Mouse (Mus musculus) thymus, adult 2 months (tissue): ENCODE data around the gene Ccnd1. TPM values are rescaled to one million over a fixed set of nuclear protein-coding genes. Genes with fewer than 3 reads are reported as not detected.

ENCODE experiments used
- DNase-seq: peaks from one replicate; pipeline ENCODE4 v3.0.0; 2021
- H3K27ac ChIP-seq: fragments of 200-500 bp; 2 replicates; pipeline ENCODE4 v1.5.1; 2012; ENCODE audit warnings: low read length, control low read depth; ENCODE audit not compliant: control insufficient read depth, insufficient read depth
- H3K27me3 ChIP-seq: fragments of 200-500 bp; 2 replicates; pipeline ENCODE4 v1.6.1; 2012; ENCODE audit warnings: mild to moderate bottlenecking, low read length, moderate library complexity, mixed read lengths; ENCODE audit not compliant: control insufficient read depth, insufficient read depth
- H3K36me3 ChIP-seq: fragments of 200-500 bp; 2 replicates; pipeline ENCODE4 v1.6.1; 2012; ENCODE audit warnings: mild to moderate bottlenecking, low read length, moderate library complexity; ENCODE audit not compliant: control insufficient read depth, insufficient read depth
- H3K4me1 ChIP-seq: fragments of 200-500 bp; replicated peaks from 2 replicates; pipeline ENCODE4 v1.6.1; 2012; ENCODE audit warnings: low read length; ENCODE audit not compliant: control insufficient read depth, insufficient read depth
- H3K4me3 ChIP-seq: fragments of 200-500 bp; 2 replicates; pipeline ENCODE4 v1.5.1; 2012; ENCODE audit warnings: mild to moderate bottlenecking, low read length, control low read depth, moderate library complexity; ENCODE audit not compliant: control insufficient read depth, insufficient read depth
- CTCF ChIP-seq: fragments of 200-500 bp; IDR thresholded peaks from 2 replicates; pipeline ENCODE4 v1.5.1; 2012; ENCODE audit warnings: mild to moderate bottlenecking, control low read depth, low read length, moderate library complexity, borderline replicate concordance; ENCODE audit not compliant: control insufficient read depth, poor library complexity, insufficient read depth; ENCODE audit errors: extremely low read depth
- POLR2A ChIP-seq: fragments of 200-500 bp; IDR thresholded peaks from 2 replicates; pipeline ENCODE4 v1.6.1; 2012; ENCODE audit warnings: mild to moderate bottlenecking, low read length, control low read depth, moderate library complexity; ENCODE audit not compliant: control insufficient read depth, poor library complexity, insufficient read depth; ENCODE audit errors: extremely low read depth
- WGBS: fragments of 180-500 bp; shearing (Covaris S2); methylation state at CpG from one replicate; pipeline ENCODE4 v1.1.7; 2018; 5-methylcytosine and 5-hydroxymethylcytosine counted together
- polyA plus RNA-seq: library from polyadenylated mRNA; depleted of rRNA; stranded (reverse); fragments of >200 nt; gene quantifications from 2 replicates; pipeline ENCODE4 v1.2.3, GENCODE M21; 2012

Ccnd1 gene
- polyA plus RNA-seq, 1 experiment = 21.7 TPM

- WGBS = 2% methylated on average over 11 of the region's 11 CpGs
- peaks cover 20% of the 10 kb centered on the region for H3K4me1 ChIP-seq
- H3K4me3 ChIP-seq = no peak overlapping the region
- TF ChIP-seq CTCF = no peak
- TF ChIP-seq POLR2A = no peak
- DNase-seq = no peak
- no peak overlapping the region for H3K27ac ChIP-seq
- H3K36me3 ChIP-seq = no peaks in the 10 kb centered on the region
- peaks cover 19% of the 10 kb centered on the region for H3K27me3 ChIP-seq
Observed at GRCm38 (mm10) chr7:144940585-144940984, 860 bp upstream of the Ccnd1 start.

GRCm38 (mm10) chr7:144940003-144940571, 362 bp upstream of the Ccnd1 start:
- no peaks in the 10 kb centered on the region for H3K36me3 ChIP-seq
- no peak overlapping the region for H3K27ac ChIP-seq
- 2% methylated on average over 22 of the region's 22 CpGs for WGBS
- no peak for TF ChIP-seq POLR2A
- no peak for TF ChIP-seq CTCF
- H3K27me3 ChIP-seq = peaks cover 19% of the 10 kb centered on the region
- H3K4me1 ChIP-seq = peaks cover 20% of the 10 kb centered on the region
- DNase-seq = no peak
- no peak overlapping the region for H3K4me3 ChIP-seq

DNA sequence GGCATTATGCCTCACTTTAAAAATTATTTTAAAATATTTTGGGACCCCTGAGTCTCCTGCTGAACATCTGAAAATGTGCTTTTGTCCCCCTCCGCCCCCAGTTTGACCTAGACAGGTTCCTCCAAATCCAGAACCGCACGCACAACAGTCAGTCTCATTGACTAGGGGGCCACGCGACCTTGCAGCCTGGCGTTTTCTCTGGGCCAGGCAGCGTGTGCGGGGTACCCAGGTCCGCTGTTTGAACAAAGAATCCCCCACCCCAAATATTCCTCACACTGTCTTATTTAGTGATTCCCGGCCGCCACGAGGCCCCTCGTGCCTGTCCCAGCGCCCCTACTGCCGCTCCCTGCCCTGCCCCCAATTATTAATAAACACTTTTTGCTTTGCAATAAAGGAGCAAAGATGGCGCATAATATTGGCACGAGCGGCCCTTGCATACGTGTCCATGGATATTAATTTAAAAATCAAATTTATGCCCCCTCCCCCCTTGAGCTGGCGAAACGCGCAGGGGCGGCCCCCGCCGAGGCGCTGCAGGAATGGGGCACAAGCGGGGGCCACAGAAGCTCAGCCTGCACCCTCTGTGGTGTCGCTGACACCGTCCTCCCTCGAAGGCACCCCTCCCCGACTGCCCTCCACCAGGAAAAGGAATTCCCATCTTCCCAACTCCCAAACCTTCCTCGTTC, 923 bp downstream of the Ccnd1 start:
- no peak for DNase-seq
- Histone ChIP-seq H3K27me3 (peaks cover 19% of the 10 kb centered on the region), H3K4me3 (peak overlapping the region; percentile 22), H3K36me3 (no peaks in the 10 kb centered on the region), H3K4me1 (peaks cover 20% of the 10 kb centered on the region), H3K27ac (no peak overlapping the region)
- under 1% methylated on average over 32 of the region's 32 CpGs for WGBS
- TF ChIP-seq POLR2A = no peak
- TF ChIP-seq CTCF = no peak

- peaks cover 19% of the 10 kb centered on the region for H3K27me3 ChIP-seq
- no peak overlapping the region for H3K27ac ChIP-seq
- WGBS = 2% methylated on average over 39 of the region's 39 CpGs
- no peak for DNase-seq
- H3K4me1 ChIP-seq = peaks cover 18% of the 10 kb centered on the region
- TF ChIP-seq POLR2A = no peak
- TF ChIP-seq CTCF = no peak
- no peaks in the 10 kb centered on the region for H3K36me3 ChIP-seq
- peak overlapping the region; percentile 18 for H3K4me3 ChIP-seq
Observed at GRCm38 (mm10) chr7:144937899-144938517, 1.7 kb downstream of the Ccnd1 start.

- H3K27me3 ChIP-seq = peaks cover 15% of the 10 kb centered on the region
- TF ChIP-seq POLR2A (no peak), CTCF (peak; percentile 97)
- H3K4me3 ChIP-seq = peak overlapping the region; percentile 18
- H3K27ac ChIP-seq = no peak overlapping the region
- peak; percentile 84 for DNase-seq
- no peaks in the 10 kb centered on the region for H3K36me3 ChIP-seq
- 2% methylated on average over 20 of the region's 20 CpGs for WGBS
- H3K4me1 ChIP-seq = peaks cover 16% of the 10 kb centered on the region
Observed at GRCm38 (mm10) chr7:144937490-144937889, 2.2 kb downstream of the Ccnd1 start.

DNA sequence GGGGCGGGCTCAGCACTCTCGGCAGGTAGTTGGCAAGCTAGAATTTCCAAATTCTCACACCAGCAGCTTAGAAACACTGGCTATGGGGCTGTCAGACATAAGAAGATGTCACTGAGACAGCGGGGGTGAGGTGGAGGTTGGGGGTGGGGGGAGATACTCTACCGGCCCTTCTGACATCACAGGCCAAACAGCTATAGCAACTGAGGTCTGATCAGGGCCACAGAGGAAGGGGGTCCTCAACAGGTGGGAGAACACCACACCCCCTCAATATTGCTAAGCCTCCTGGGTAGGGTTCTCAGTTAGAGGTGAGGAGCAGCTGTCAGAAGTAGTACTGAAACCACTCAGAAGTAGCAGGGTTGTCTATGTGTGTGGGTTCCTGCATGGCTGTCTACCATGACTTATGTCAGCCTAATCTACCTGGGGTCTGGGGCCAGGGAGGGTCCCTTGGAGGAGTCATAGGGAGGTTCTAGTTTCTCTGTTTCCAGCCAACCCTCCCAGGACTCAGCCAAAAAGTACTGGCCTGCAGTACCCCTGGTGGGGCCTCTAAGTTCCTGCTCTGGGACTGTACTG, 3.3 kb downstream of the Ccnd1 start:
- no peak overlapping the region for H3K27ac ChIP-seq
- WGBS = 94% methylated on average over 4 of the region's 4 CpGs
- TF ChIP-seq POLR2A = no peak
- no peak for TF ChIP-seq CTCF
- no peak overlapping the region for H3K4me3 ChIP-seq
- peaks cover 12% of the 10 kb centered on the region; the same call in 1 of the 2 replicates for H3K27me3 ChIP-seq
- H3K36me3 ChIP-seq = no peaks in the 10 kb centered on the region
- H3K4me1 ChIP-seq = peaks cover 13% of the 10 kb centered on the region
- DNase-seq = no peak
